Mouse (Mus musculus): ENCODE measurements around the gene P2rx1.

P2rx1 gene

GRCm38 (mm10) chr11:72998771-72999170, at the start of gene P2rx1:
P2rx1 (plus strand) TSS chr11:72999103.
- no peak for DNase-seq (ENCODE audit: low spot score in 2 of 2)

GRCm38 (mm10) chr11:72951137-72952000, 47.5 kb upstream of the P2rx1 start:
- DNase-seq (ENCODE audit: low spot score in 2 of 2): no peak

- DNase-seq (ENCODE audit: low spot score in 2 of 2): no peak
Observed at GRCm38 (mm10) chr11:72952226-72952625, 46.7 kb upstream of the P2rx1 start.

- no peak for DNase-seq (ENCODE audit: low spot score in 2 of 2)
Observed at GRCm38 (mm10) chr11:72952697-72953096, 46.2 kb upstream of the P2rx1 start.

- DNase-seq (ENCODE audit: low spot score in 2 of 2): no peak
Observed at GRCm38 (mm10) chr11:72953116-72953439, 45.8 kb upstream of the P2rx1 start.

- DNase-seq (ENCODE audit: low spot score in 2 of 2): no peak
Observed at GRCm38 (mm10) chr11:72953440-72954151, 45.3 kb upstream of the P2rx1 start.

- DNase-seq (ENCODE audit: low spot score in 2 of 2): no peak
Observed at GRCm38 (mm10) chr11:72954216-72954615, 44.7 kb upstream of the P2rx1 start.

- DNase-seq (ENCODE audit: low spot score in 2 of 2): no peak
Observed at GRCm38 (mm10) chr11:72955339-72955974, 43.4 kb upstream of the P2rx1 start.

- DNase-seq (ENCODE audit: low spot score in 2 of 2): no peak
Observed at GRCm38 (mm10) chr11:72957318-72957717, 41.6 kb upstream of the P2rx1 start.

- no peak for DNase-seq (ENCODE audit: low spot score in 2 of 2)
Observed at GRCm38 (mm10) chr11:72959924-72960679, 38.8 kb upstream of the P2rx1 start.

- DNase-seq (ENCODE audit: low spot score in 2 of 2): no peak
Observed at GRCm38 (mm10) chr11:72960723-72961071, 38.2 kb upstream of the P2rx1 start.

GRCm38 (mm10) chr11:72961072-72961980, 37.6 kb upstream of the P2rx1 start, which contains the start of gene Atp2a3:
Atp2a3 (plus strand) TSS chr11:72961169.
- DNase-seq (ENCODE audit: low spot score in 2 of 2): no peak

- no peak for DNase-seq (ENCODE audit: low spot score in 2 of 2)
Observed at GRCm38 (mm10) chr11:72962378-72962777, 36.5 kb upstream of the P2rx1 start.

GRCm38 (mm10) chr11:72963058-72963788, 35.7 kb upstream of the P2rx1 start:
- no peak for DNase-seq (ENCODE audit: low spot score in 2 of 2)

GRCm38 (mm10) chr11:72963789-72964294, 35.1 kb upstream of the P2rx1 start:
- no peak for DNase-seq (ENCODE audit: low spot score in 2 of 2)

GRCm38 (mm10) chr11:72974995-72975503, 23.9 kb upstream of the P2rx1 start:
- DNase-seq (ENCODE audit: low spot score in 2 of 2): no peak

GRCm38 (mm10) chr11:72982516-72982915, 16.4 kb upstream of the P2rx1 start:
- no peak for DNase-seq (ENCODE audit: low spot score in 2 of 2)

GRCm38 (mm10) chr11:72983283-72983682, 15.6 kb upstream of the P2rx1 start:
- no peak for DNase-seq (ENCODE audit: low spot score in 2 of 2)

GRCm38 (mm10) chr11:72986745-72987144, 12.2 kb upstream of the P2rx1 start:
- no peak for DNase-seq (ENCODE audit: low spot score in 2 of 2)

GRCm38 (mm10) chr11:72987234-72987633, 11.7 kb upstream of the P2rx1 start:
- DNase-seq (ENCODE audit: low spot score in 2 of 2): no peak

Measured in right cerebral cortex, adult 2 months (tissue).